Mouse (Mus musculus) E14TG2a.4 (cell line): ENCODE results near the gene Irak2.

ENCODE experiments used
- CTCF ChIP-seq: conservative IDR thresholded peaks from 2 replicates; pipeline ENCODE4 v1.5.1; 2014; ENCODE audit warnings: low read length
- POU5F1 ChIP-seq: IDR thresholded peaks from 2 replicates; pipeline ENCODE4 v1.6.1; 2014; ENCODE audit warnings: low read length, borderline replicate concordance

DNA sequence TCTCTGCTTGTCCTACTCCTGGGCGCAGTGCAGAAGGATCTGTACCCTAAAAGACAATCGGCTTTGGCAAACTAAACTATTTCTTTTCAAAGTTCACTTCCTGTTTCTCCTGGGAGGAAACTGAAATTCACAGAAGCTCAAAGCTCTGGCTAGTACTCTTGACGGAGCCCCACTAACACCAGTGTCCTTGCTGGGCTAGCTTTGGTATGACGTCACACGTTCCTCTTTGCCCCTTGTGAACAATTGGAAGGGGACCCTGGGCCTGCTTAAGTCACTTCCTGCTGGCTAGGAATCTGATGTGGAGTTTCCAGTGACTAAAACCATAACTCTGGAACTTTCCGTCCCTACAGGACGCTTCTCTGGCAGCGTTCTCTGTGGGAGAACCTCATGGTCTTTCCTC lies 6.5 kb downstream of the Irak2 start:
- TF ChIP-seq CTCF: no peak
- no peak for TF ChIP-seq POU5F1
